Mouse (Mus musculus) spleen, adult 12 weeks (tissue): Measurements from ENCODE around the gene Tspan14.

ENCODE experiments used
- DNase-seq: peaks from one replicate; pipeline ENCODE4 v3.0.0; 2022; ENCODE audit warnings: low spot score

Gene Tspan14

DNA sequence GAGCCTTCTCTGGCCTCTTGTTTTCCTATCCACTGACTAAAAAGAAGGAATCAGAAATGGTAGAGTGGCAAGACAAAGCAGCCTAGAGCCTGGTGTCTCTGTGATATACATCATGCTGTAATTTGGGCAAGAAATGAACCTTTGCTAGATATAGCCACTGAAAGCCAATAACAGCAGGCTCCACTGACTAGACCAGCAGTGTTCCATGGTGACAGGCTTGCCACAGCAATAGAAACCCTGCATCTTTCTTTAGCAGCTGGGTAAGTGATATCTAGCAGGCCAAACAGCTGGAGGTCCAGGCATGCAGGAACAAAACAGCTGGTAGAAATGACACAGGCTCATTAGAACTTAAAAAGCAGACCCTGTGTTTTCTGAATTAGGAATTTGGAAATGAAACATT lies 92.0 kb downstream of the Tspan14 start:
- no peak for DNase-seq

GRCm38 (mm10) chr14:40873961-40874360 lies 92.6 kb downstream of the Tspan14 start:
- DNase-seq = no peak

- DNase-seq = no peak
These were observed 96.0 kb downstream of the Tspan14 start for GRCm38 (mm10) chr14:40870598-40870997.

- DNase-seq = no peak
These were observed 101.6 kb downstream of the Tspan14 start for GRCm38 (mm10) chr14:40864811-40865514.

DNA sequence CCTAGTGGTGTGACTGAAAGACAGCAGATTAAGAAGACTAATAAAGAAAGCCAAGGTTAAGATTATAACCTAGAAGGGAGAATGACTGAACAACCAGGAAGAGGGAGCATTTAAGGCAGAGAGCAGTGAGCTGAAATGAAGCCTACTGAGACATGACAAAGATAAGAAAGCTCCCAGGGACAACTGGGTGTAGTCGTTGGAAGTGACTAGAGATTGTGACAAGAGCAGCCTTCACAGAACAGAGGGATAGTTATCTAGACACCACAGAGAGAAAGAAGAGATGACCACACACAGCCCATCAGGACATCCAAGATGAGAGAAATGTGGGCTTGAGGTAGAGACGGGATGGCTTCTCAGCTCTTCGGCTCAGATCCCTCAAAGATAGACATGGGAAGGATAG lies 102.9 kb downstream of the Tspan14 start:
- DNase-seq = no peak

GRCm38 (mm10) chr14:40863022-40863421 lies 103.6 kb downstream of the Tspan14 start:
- DNase-seq = no peak
